Mouse (Mus musculus): ENCODE results near the gene Avpi1.
A peak's percentile ranks its signal among the peaks of the same experiment; 100 is the strongest.
"Not testable (repeated sequence)": the region's sequence is repeated elsewhere in the genome, so short reads cannot be mapped to it uniquely, and the experiment has no call there.

Gene Avpi1

GRCm38 (mm10) chr19:42115783-42116335 lies 13.0 kb downstream of the Avpi1 start:
- no peak for DNase-seq (ENCODE audit: low spot score)

- DNase-seq (ENCODE audit: low spot score), result no peak
Observed at GRCm38 (mm10) chr19:42104681-42105080, 24.2 kb downstream of the Avpi1 start.

- no peak for DNase-seq (ENCODE audit: low spot score)
Observed at GRCm38 (mm10) chr19:42099406-42099805, 29.5 kb downstream of the Avpi1 start.

- peak; percentile 69 for DNase-seq (ENCODE audit: low spot score)
Observed at GRCm38 (mm10) chr19:42090637-42091141, 38.2 kb downstream of the Avpi1 start.

- peak; percentile 98 for DNase-seq (ENCODE audit: low spot score)
Observed at GRCm38 (mm10) chr19:42089748-42090595, 38.9 kb downstream of the Avpi1 start, which contains the start of gene Pi4k2a. Gene Pi4k2a, plus strand, starts transcription at chr19:42090470.

GRCm38 (mm10) chr19:42089103-42089747 lies 39.6 kb downstream of the Avpi1 start:
- peak; percentile 83 for DNase-seq (ENCODE audit: low spot score)

GRCm38 (mm10) chr19:42086166-42086565 lies 42.7 kb downstream of the Avpi1 start, which contains the start of gene Morn4:
Gene Morn4, minus strand, starts transcription at chr19:42086357.
- peak; percentile 92 for DNase-seq (ENCODE audit: low spot score)

- DNase-seq (ENCODE audit: low spot score), result no peak
Observed at GRCm38 (mm10) chr19:42085690-42086089, 43.2 kb downstream of the Avpi1 start.

GRCm38 (mm10) chr19:42081613-42082012 lies 47.2 kb downstream of the Avpi1 start:
- not testable (repeated sequence) for DNase-seq (ENCODE audit: low spot score)

- DNase-seq (ENCODE audit: low spot score), result peak; percentile 32
Observed at GRCm38 (mm10) chr19:42080469-42080868, 48.4 kb downstream of the Avpi1 start.

- peak; percentile 66 for DNase-seq (ENCODE audit: low spot score)
Observed at GRCm38 (mm10) chr19:42079950-42080349, 48.9 kb downstream of the Avpi1 start.

GRCm38 (mm10) chr19:42079006-42079405 lies 49.9 kb downstream of the Avpi1 start:
- DNase-seq (ENCODE audit: low spot score), result no peak

- no peak for DNase-seq (ENCODE audit: low spot score)
Observed at GRCm38 (mm10) chr19:42078566-42078965, 50.3 kb downstream of the Avpi1 start.

GRCm38 (mm10) chr19:42075992-42076391 lies 52.9 kb downstream of the Avpi1 start:
- no peak for DNase-seq (ENCODE audit: low spot score)

- DNase-seq (ENCODE audit: low spot score), result no peak
Observed at GRCm38 (mm10) chr19:42075051-42075450, 53.8 kb downstream of the Avpi1 start.

Measured in MN1 (cell line).